Mouse (Mus musculus) kidney, postnatal 36 days (tissue): Measurements from ENCODE around the gene Vmn1r209.
"Not testable (repeated sequence)": the region's sequence is repeated elsewhere in the genome, so short reads cannot be mapped to it uniquely, and the experiment has no call there.

Experiments used
- DNase-seq, 2 experiments: peaks; one replicate each; pipeline ENCODE4 v3.0.0; 2021 to 2022; ENCODE audit warnings: mixed read lengths in 2 of 2

Gene Vmn1r209

DNA sequence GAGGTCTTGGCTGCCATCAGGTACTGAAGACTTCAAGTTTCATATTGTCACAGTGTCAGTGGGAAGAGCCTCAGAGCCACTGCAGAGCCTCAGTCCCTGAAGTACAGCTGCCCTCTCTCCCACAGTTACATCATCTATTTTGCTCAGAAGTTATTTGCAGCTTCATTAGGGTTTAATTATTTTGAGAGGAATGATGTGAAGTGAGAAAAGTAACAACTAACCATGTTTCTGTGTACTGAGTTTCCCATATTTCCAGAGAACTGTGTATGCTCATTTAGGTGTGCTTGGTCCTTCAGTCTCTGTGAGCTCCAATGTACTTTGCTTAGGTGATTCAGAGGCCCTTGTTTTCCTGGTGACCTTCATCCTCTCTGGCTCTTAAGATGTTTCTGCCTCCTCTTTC, at the start of gene Vmn1r209:
Vmn1r209 (minus strand) TSS at position 101 of the 400 bp plus-strand sequence.
- DNase-seq = not testable (repeated sequence)

DNA sequence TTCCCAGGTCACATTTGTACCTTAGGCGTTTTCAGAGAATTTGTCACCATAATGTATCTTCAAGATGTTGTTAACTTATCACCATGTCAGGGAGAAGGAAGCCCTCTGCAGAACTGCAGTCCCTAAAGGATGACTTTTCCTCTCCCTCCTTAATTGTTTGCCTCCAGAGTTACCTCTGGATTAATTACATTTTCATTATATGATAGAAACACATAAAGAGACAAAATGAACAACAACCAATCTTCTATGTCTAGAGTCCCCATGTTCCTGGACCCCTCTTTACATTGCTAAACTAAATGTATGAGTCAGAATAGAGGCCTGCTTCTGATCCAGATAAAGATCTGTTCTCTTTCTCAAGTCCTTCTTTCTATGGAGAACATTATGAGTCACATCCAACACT, 48.0 kb upstream of the Vmn1r209 start, which contains the start of gene Vmn1r211:
Vmn1r211 (minus strand) TSS at position 101 of the 400 bp plus-strand sequence.
- DNase-seq = no peak

DNA sequence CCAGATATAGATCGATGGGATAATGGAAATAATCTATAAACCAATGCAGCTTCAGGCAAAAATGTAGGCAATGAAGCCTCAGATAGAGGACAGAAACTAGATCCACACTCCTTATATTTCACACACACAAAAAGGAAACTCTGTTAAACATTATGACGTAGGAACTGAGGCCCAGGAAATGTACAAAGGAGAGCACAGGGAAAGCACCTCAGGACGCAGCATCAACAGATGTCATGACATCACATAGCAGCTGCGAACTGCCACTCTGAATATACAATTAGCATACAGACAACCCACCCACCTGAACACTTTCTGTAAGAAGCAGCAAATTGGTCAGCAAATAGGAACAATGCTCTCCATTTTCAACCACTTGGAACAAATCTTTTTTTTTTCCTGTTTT, 45.3 kb upstream of the Vmn1r209 start:
- no peak for DNase-seq

DNA sequence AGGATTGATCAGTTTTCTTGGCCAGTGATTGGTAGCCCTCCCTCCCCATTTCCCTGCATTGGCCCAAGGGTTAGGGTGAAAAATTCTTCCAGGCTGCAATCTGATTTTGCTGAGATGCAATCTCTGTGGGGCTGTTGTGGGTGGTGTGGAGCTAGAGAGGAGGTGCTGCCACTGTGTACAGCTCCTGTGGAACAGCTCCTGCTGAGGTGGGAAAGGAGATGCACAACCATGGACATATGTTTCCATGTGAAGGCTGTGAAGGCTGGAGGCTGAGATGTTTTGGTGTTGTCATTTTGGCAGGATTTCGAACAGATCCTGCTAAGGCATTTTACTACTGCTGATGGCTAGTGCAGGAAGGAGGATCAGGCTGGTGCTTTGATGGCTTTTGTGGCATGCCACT, 37.3 kb upstream of the Vmn1r209 start:
- no peak for DNase-seq

DNA sequence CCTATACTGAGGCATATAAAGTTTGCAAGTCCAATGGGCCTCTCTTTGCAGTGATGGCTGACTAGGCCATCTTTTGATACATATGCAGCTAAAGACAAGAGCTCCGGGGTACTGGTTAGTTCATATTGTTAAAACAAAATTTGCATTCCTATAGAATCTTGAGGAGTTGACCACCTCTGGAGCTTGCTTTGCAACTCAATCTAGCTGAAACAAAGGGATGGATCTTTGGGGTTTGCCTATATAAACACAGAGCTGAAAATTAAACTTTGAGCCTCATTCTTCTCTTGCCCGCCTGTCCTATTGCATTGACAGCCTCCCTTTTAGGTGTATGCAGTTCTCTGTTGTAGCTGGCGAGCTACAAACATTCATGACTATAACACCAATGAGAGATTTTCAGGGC, 34.8 kb upstream of the Vmn1r209 start:
- not testable (repeated sequence) for DNase-seq

DNA sequence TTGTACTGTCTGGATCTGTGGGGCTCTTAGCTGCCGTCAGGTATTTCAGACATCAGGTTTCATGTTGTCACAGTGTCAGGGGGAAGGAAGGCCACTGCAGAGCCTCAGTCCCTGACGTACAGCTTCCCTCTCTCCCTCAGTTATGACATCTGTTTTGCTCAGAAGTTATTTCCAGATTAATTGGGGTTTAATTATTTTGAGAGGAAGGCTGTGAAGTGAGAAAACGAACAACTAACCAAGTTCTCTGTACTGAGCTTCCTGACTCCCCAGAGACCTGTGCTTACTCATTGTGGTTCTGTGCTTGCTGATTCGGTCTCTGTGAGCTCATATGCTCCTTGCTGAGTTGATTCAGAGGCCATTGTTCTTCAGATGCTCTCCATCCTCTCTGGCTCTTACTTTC, 21.8 kb upstream of the Vmn1r209 start, which contains the start of gene Vmn1r210:
Vmn1r210 (minus strand) TSS at position 101 of the 400 bp plus-strand sequence.
- DNase-seq = no peak

DNA sequence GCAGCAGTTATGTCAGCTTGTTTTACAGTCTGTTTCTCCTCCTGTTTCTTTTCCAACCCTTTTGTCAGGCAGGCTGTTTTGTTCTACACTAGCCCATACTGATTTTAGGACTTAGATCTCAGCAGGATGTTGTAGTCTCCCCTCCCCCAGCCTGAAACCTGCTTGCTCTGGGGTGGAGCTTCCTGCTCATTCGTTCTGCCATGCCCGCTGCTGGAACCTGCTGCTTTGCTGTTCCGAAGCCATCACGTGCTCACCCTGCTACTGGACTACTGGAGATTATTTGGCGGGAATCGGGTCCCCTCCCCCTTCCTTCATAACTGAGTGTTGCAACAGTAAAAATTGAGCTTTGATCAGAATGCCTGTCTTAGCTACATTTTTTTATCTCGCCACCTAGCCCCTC, 19.9 kb upstream of the Vmn1r209 start:
- not testable (repeated sequence) for DNase-seq

DNA sequence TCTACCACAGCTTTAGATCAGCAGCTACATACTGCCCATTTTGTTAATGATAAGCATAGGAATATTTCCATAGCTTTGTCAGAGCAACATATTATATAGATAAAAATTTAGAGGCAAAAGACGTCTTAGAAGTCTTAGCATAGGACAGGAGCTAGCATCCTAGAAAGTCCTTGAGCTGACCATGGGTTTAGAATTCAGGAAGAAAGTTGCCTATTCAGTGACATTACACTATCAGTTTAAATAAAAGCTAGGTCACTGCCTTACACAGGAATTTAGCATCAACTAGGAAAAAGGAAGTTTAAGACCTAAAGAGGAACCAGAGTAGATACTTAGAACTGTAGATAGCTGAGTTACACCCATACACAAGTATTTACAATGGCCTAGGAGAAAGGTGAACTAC, 12.1 kb upstream of the Vmn1r209 start:
- not testable (repeated sequence) for DNase-seq

DNA sequence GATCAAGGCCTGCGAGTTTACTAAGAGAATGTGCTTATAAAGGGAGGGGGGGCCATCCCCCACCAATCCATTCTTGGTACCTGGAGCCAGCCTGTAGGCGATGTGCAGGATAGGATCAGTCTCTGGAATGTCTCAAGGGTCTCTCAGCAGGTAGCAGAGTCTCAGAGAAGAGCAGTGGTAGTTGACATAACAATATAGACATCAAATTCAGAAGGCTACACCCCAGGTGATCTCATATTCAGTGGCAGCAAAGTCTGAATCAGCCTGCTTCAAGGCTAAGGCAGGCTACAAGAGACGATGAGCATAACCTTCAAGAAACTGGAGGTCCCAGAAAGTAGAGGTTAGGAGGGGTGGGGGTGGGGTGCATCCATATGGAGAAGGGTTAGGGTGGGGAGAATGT, 21.4 kb downstream of the Vmn1r209 start:
- not testable (repeated sequence) for DNase-seq

DNA sequence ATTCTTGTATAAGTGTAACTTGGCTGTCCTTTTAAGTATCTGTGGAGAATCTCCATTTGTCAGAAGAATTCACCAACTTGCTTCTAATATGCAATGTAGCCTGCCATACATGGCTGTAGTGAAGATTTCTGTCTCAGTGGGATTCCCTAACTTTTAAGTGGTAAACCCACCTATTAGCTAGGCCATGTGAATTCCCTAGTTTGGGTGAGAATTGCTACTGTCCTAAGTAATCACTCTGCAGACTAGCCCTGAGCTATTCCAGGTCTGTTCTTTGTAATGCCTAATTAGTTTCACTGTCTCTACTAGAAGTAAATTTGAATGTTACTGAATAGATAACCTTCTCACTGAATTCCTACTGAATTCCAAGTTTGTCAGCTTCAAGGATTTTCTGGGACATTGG, 25.3 kb downstream of the Vmn1r209 start:
- DNase-seq = not testable (repeated sequence)

DNA sequence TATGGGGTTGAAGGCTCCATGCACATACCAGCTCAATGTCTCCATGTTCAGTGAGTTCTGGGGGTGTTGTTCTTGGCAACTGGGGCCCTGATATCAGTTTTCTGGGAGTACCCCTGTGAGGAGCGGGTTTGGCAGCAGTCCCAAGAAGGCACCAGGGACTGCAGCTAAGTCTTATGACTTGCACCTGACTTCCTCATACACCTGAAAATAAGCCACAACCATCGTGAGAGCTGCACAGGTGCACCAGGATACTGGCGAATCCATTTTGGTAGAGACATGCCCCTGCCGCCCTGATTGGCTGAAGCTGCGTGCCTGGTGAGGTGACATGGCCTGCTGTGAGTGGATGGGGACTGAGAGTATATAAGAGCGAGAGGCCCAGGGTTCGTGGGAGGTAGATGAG, 32.2 kb downstream of the Vmn1r209 start, which contains the start of gene Vmn1r208:
Vmn1r208 (minus strand) TSS at position 101 of the 400 bp plus-strand sequence.
- DNase-seq = not testable (repeated sequence)

DNA sequence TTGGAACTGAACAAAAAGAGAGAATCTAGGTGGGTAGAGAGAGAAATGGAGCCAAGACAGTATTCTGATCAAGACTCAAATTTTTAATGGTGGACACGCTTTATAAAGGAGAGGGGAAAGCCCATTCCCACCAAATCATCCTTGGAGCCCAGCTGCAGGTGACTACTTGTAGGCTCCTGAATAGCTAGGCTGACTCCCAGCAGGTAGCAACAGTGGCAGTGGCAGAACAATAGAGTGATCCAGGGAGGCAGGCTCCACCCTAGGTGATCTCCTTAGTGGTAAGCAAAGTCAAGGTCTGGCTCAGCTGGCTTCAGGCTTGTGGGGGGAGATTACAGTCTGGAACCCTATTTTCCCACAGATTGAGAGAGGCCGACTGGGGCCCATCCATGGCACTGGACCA, 37.9 kb downstream of the Vmn1r209 start:
- not testable (repeated sequence) for DNase-seq
